Mouse (Mus musculus): ENCODE data around the gene Inhbc. TPM values are rescaled to one million over a fixed set of nuclear protein-coding genes. Genes with fewer than 3 reads are reported as not detected.
A peak's percentile ranks its signal among the peaks of the same experiment; 100 is the strongest.

The Inhbc gene
- polyA plus RNA-seq, 1 experiment from 2014 or later, result not detected

GRCm38 (mm10) chr10:127380767-127381742 lies 10.8 kb upstream of the Inhbc start:
- H3K4me2 ChIP-seq (ENCODE audit: low read length), result peak overlapping the region; percentile 84
- H3K27me3 ChIP-seq (replicated peaks; ENCODE audit: control insufficient read depth, insufficient read depth, low read length), result no peaks in the 10 kb centered on the region
- ATAC-seq, result peak; percentile 83
- no peaks in the 10 kb centered on the region for H3K36me3 ChIP-seq (ENCODE audit: control insufficient read depth, insufficient read depth, low read length)
- 3% methylated on average over 17 of the region's 79 CpGs for WGBS
- H3K9ac ChIP-seq (ENCODE audit: low read depth, low read length), result peak overlapping the region; percentile 95
- peaks cover 12% of the 10 kb centered on the region for H3K4me1 ChIP-seq (ENCODE audit: control insufficient read depth, insufficient read depth, low read depth, low read length)
- peak overlapping the region; percentile 94 for H3K27ac ChIP-seq (ENCODE audit: low read depth, low read length)
- no peaks in the 10 kb centered on the region for H3K9me3 ChIP-seq (ENCODE audit: control insufficient read depth, low read length)
- H3K4me3 ChIP-seq (ENCODE audit: low read length), result peak overlapping the region; percentile 76

DNA sequence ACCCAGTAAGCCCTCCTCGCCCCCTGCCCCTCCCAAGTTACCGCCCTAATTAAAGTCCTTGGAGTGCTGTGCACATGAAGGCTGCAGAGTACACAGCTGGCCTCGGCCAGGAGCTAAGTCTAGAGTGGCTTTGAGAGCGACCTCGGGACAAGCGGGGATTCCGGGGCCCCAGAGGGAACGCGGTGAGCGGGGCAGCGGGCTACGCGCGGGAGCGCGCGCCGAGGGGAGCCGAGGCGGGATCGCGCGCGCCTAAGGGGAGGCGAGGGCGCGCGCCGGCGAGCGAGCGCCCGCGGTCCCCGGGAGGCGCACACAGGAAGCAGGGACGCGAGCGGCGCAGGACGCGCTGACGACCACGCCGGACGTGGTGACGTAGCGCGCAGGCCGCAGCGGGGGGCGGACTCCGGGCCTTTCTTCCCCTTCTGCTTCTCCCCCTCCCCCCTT lies 10.0 kb upstream of the Inhbc start, which contains the start of gene R3hdm2:
TSS of gene R3hdm2 (plus strand) at position 77 of the 441 bp plus-strand sequence.
- Histone ChIP-seq H3K4me2 (ENCODE audit: low read length) (peak within 1 kb of the TSS; percentile 86), H3K27me3 (replicated peaks; ENCODE audit: control insufficient read depth, insufficient read depth, low read length) (no peaks in the 10 kb centered on the region), H3K27ac (ENCODE audit: low read depth, low read length) (peak within 1 kb of the TSS; percentile 94), H3K9me3 (ENCODE audit: control insufficient read depth, low read length) (no peaks in the 10 kb centered on the region), H3K9ac (ENCODE audit: low read depth, low read length) (peak within 1 kb of the TSS; percentile 95), H3K36me3 (ENCODE audit: control insufficient read depth, insufficient read depth, low read length) (no peaks in the 10 kb centered on the region), H3K4me3 (ENCODE audit: low read length) (peak within 1 kb of the TSS; percentile 76), H3K4me1 (ENCODE audit: control insufficient read depth, insufficient read depth, low read depth, low read length) (peaks cover 12% of the 10 kb centered on the region)
- peak; percentile 96 for ATAC-seq
- under 1% methylated on average over 33 of the region's 53 CpGs for WGBS

- Histone ChIP-seq H3K4me1 (ENCODE audit: control insufficient read depth, insufficient read depth, low read depth, low read length) (peaks cover 12% of the 10 kb centered on the region), H3K4me2 (ENCODE audit: low read length) (peak overlapping the region; percentile 86), H3K9me3 (ENCODE audit: control insufficient read depth, low read length) (no peaks in the 10 kb centered on the region), H3K36me3 (ENCODE audit: control insufficient read depth, insufficient read depth, low read length) (no peaks in the 10 kb centered on the region), H3K4me3 (ENCODE audit: low read length) (peak overlapping the region; percentile 76), H3K27ac (ENCODE audit: low read depth, low read length) (peak overlapping the region; percentile 94), H3K9ac (ENCODE audit: low read depth, low read length) (peak overlapping the region; percentile 95), H3K27me3 (replicated peaks; ENCODE audit: control insufficient read depth, insufficient read depth, low read length) (no peaks in the 10 kb centered on the region)
- WGBS, result 85% methylated on average over 8 of the region's 8 CpGs
- no peak for ATAC-seq
These were observed 9.4 kb upstream of the Inhbc start for GRCm38 (mm10) chr10:127379654-127380053.

DNA sequence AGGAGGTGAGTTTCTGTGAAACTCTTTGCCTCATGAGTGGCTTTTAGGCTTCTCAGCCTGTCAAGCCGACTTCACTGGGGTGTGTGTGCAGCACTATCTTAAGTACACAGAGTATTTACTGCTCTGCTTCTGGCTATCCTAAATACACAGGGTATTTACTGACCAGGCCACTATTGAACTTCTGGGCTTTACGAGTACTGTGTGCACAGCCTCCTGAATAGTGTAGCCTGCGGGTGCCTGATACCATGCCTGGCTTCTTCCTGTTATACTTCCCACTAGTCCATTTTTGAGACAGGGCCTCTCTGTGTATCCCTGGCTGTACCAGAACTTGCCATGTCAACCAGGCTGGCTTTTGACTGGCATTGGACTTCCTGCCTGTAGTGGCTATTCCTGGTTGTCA lies 7.5 kb upstream of the Inhbc start:
- Histone ChIP-seq H3K4me1 (ENCODE audit: control insufficient read depth, insufficient read depth, low read depth, low read length) (peaks cover 12% of the 10 kb centered on the region), H3K27me3 (replicated peaks; ENCODE audit: control insufficient read depth, insufficient read depth, low read length) (no peaks in the 10 kb centered on the region), H3K4me2 (ENCODE audit: low read length) (no peak overlapping the region), H3K4me3 (ENCODE audit: low read length) (no peak overlapping the region), H3K27ac (ENCODE audit: low read depth, low read length) (no peak overlapping the region), H3K36me3 (ENCODE audit: control insufficient read depth, insufficient read depth, low read length) (no peaks in the 10 kb centered on the region), H3K9ac (ENCODE audit: low read depth, low read length) (no peak overlapping the region), H3K9me3 (ENCODE audit: control insufficient read depth, low read length) (no peaks in the 10 kb centered on the region)
- no peak for ATAC-seq
- WGBS, result 87% methylated on average over 3 of the region's 3 CpGs

- WGBS, result 52% methylated on average over 2 of the region's 2 CpGs
- H3K9me3 ChIP-seq (ENCODE audit: control insufficient read depth, low read length), result no peaks in the 10 kb centered on the region
- no peak for ATAC-seq
- H3K4me3 ChIP-seq (ENCODE audit: low read length), result no peak overlapping the region
- H3K4me2 ChIP-seq (ENCODE audit: low read length), result no peak overlapping the region
- H3K36me3 ChIP-seq (ENCODE audit: control insufficient read depth, insufficient read depth, low read length), result no peaks in the 10 kb centered on the region
- H3K4me1 ChIP-seq (ENCODE audit: control insufficient read depth, insufficient read depth, low read depth, low read length), result no peaks in the 10 kb centered on the region
- no peaks in the 10 kb centered on the region for H3K27me3 ChIP-seq (replicated peaks; ENCODE audit: control insufficient read depth, insufficient read depth, low read length)
- no peak overlapping the region for H3K9ac ChIP-seq (ENCODE audit: low read depth, low read length)
- no peak overlapping the region for H3K27ac ChIP-seq (ENCODE audit: low read depth, low read length)
These were observed 792 bp upstream of the Inhbc start for GRCm38 (mm10) chr10:127371023-127371422.

GRCm38 (mm10) chr10:127368273-127368672 lies 2.0 kb downstream of the Inhbc start:
- 70% methylated on average over 2 of the region's 2 CpGs for WGBS
- no peak for ATAC-seq
- H3K27me3 ChIP-seq (replicated peaks; ENCODE audit: control insufficient read depth, insufficient read depth, low read length), result no peaks in the 10 kb centered on the region

GRCm38 (mm10) chr10:127367116-127367515 lies 3.1 kb downstream of the Inhbc start:
- H3K9ac ChIP-seq (ENCODE audit: low read depth, low read length), result no peak overlapping the region
- 71% methylated on average over 5 of the region's 5 CpGs for WGBS
- no peaks in the 10 kb centered on the region for H3K27me3 ChIP-seq (replicated peaks; ENCODE audit: control insufficient read depth, insufficient read depth, low read length)
- no peak overlapping the region for H3K4me3 ChIP-seq (ENCODE audit: low read length)
- no peak for ATAC-seq
- H3K27ac ChIP-seq (ENCODE audit: low read depth, low read length), result no peak overlapping the region
- no peaks in the 10 kb centered on the region for H3K4me1 ChIP-seq (ENCODE audit: control insufficient read depth, insufficient read depth, low read depth, low read length)
- no peak overlapping the region for H3K4me2 ChIP-seq (ENCODE audit: low read length)
- no peaks in the 10 kb centered on the region for H3K36me3 ChIP-seq (ENCODE audit: control insufficient read depth, insufficient read depth, low read length)
- H3K9me3 ChIP-seq (ENCODE audit: control insufficient read depth, low read length), result peaks cover 1% of the 10 kb centered on the region; the same call in 1 of the 2 replicates

More at GRCm38 (mm10) chr10:127368273-127368672, 2.0 kb downstream of the Inhbc start:
- no peak overlapping the region for H3K4me3 ChIP-seq (ENCODE audit: low read length)
- H3K9me3 ChIP-seq (ENCODE audit: control insufficient read depth, low read length), result no peaks in the 10 kb centered on the region
- H3K4me1 ChIP-seq (ENCODE audit: control insufficient read depth, insufficient read depth, low read depth, low read length), result no peaks in the 10 kb centered on the region
- H3K9ac ChIP-seq (ENCODE audit: low read depth, low read length), result no peak overlapping the region
- H3K27ac ChIP-seq (ENCODE audit: low read depth, low read length), result no peak overlapping the region
- no peaks in the 10 kb centered on the region for H3K36me3 ChIP-seq (ENCODE audit: control insufficient read depth, insufficient read depth, low read length)
- H3K4me2 ChIP-seq (ENCODE audit: low read length), result no peak overlapping the region

DNA sequence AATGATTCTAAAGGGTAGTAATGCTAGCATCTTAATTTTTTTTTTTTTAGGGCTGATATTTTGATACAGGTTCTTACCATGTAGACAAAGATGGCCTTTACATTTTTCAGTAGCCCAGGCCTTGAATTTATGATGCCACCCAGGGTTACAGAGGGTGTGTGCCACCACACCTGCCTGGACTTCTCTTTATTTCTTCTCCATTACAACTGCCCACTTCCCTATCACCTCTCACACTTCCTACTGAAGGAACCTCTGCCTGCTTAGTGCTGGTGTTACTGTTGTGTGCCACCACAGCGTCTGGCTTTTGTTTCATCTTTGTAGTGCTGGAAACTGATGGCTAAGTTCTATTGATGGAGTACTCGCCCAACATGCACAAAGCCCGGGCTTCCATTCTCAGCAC lies 9.5 kb downstream of the Inhbc start:
- whole genome bisulfite sequencing, result 90% methylated on average over 3 of the region's 3 CpGs

DNA sequence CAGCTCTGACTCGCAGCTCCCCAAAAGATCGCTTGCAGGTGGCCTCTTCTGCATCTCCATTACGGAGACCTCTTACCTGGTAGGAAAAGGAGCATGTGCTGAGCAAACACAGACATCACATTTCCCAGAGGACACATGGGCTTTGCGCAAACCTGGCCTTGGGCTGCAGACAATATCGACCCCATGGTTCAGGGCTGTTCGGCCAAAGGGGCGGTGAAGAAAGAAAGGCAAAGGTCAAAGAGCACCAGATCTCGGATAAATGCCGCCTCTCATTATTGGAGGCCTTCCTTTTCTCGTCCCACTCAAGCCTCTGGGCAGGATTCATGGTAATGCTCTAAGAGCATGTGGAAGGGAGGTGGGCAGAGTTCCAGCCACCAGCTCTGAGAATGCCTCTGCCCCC lies 14.9 kb downstream of the Inhbc start:
- no peaks in the 10 kb centered on the region for H3K36me3 ChIP-seq (ENCODE audit: control insufficient read depth, insufficient read depth, low read length)
- H3K27ac ChIP-seq (ENCODE audit: low read depth, low read length), result no peak overlapping the region
- 0 out of 2 replicates have a peak, but pooled peaks cover 2% of the 10 kb centered on the region for H3K27me3 ChIP-seq (replicated peaks; ENCODE audit: control insufficient read depth, insufficient read depth, low read length)
- ATAC-seq, result no peak
- no peaks in the 10 kb centered on the region for H3K4me1 ChIP-seq (ENCODE audit: control insufficient read depth, insufficient read depth, low read depth, low read length)
- no peak overlapping the region for H3K9ac ChIP-seq (ENCODE audit: low read depth, low read length)
- no peaks in the 10 kb centered on the region for H3K9me3 ChIP-seq (ENCODE audit: control insufficient read depth, low read length)
- no peak overlapping the region for H3K4me2 ChIP-seq (ENCODE audit: low read length)
- 54% methylated on average over 10 of the region's 10 CpGs for WGBS
- H3K4me3 ChIP-seq (ENCODE audit: low read length), result no peak overlapping the region

More for the DNA sequence above, 9.5 kb downstream of the Inhbc start:
- no peaks in the 10 kb centered on the region for H3K27me3 ChIP-seq (replicated peaks; ENCODE audit: control insufficient read depth, insufficient read depth, low read length)
- no peak for ATAC-seq
- H3K4me1 ChIP-seq (ENCODE audit: control insufficient read depth, insufficient read depth, low read depth, low read length), result no peaks in the 10 kb centered on the region
- H3K9ac ChIP-seq (ENCODE audit: low read depth, low read length), result no peak overlapping the region
- no peak overlapping the region for H3K4me2 ChIP-seq (ENCODE audit: low read length)
- no peak overlapping the region for H3K4me3 ChIP-seq (ENCODE audit: low read length)
- H3K27ac ChIP-seq (ENCODE audit: low read depth, low read length), result no peak overlapping the region
- peaks cover 2% of the 10 kb centered on the region; the same call in 1 of the 2 replicates for H3K9me3 ChIP-seq (ENCODE audit: control insufficient read depth, low read length)
- no peaks in the 10 kb centered on the region for H3K36me3 ChIP-seq (ENCODE audit: control insufficient read depth, insufficient read depth, low read length)

Data from hindbrain, embryonic 16.5 days (tissue).